Mouse (Mus musculus) spleen, postnatal 4 days (tissue): ENCODE data around the gene Ndufa1.
"Not testable (repeated sequence)": the region's sequence is repeated elsewhere in the genome, so short reads cannot be mapped to it uniquely, and the experiment has no call there.

Source experiments
- DNase-seq, 2 experiments: peaks; one replicate each; pipeline ENCODE4 v3.0.0; 2022; ENCODE audit warnings: low spot score in 2 of 2

Gene Ndufa1

GRCm38 (mm10) chrX:37191105-37191743 lies at the start of gene Ndufa1, which contains the start of gene Rnf113a1:
Gene Ndufa1 (minus strand): TSS chrX:37191163.
Gene Rnf113a1 (plus strand): TSS chrX:37191245.
- DNase-seq: peak; percentile 79 to 89

GRCm38 (mm10) chrX:37222158-37222557 lies 31.2 kb upstream of the Ndufa1 start, which contains the start of gene Rhox1:
Gene Rhox1 (minus strand): TSS chrX:37222258.
- DNase-seq: not testable (repeated sequence)

- no peak for DNase-seq
Observed at GRCm38 (mm10) chrX:37210941-37211340, 20.0 kb upstream of the Ndufa1 start, which contains the start of gene Gm9. Gene Gm9 (minus strand): TSS chrX:37211041.

GRCm38 (mm10) chrX:37198676-37199075 lies 7.7 kb upstream of the Ndufa1 start:
- no peak for DNase-seq

GRCm38 (mm10) chrX:37191744-37192379 lies 899 bp upstream of the Ndufa1 start:
- DNase-seq: no peak

- DNase-seq: no peak
Observed at GRCm38 (mm10) chrX:37190755-37191104, 233 bp downstream of the Ndufa1 start.

GRCm38 (mm10) chrX:37184401-37184800 lies 6.6 kb downstream of the Ndufa1 start:
- not testable (repeated sequence) for DNase-seq

GRCm38 (mm10) chrX:37168742-37169141 lies 22.2 kb downstream of the Ndufa1 start, which contains the start of gene Akap14:
Gene Akap14 (minus strand): TSS chrX:37168842.
- DNase-seq: no peak

GRCm38 (mm10) chrX:37167085-37167484 lies 23.9 kb downstream of the Ndufa1 start:
- DNase-seq: peak; percentile 22 to 67

GRCm38 (mm10) chrX:37163115-37163514 lies 27.8 kb downstream of the Ndufa1 start:
- DNase-seq: no peak

- DNase-seq: no peak
Observed at GRCm38 (mm10) chrX:37161169-37161568, 29.8 kb downstream of the Ndufa1 start.

GRCm38 (mm10) chrX:37157839-37158238 lies 33.1 kb downstream of the Ndufa1 start:
- DNase-seq: no peak

GRCm38 (mm10) chrX:37144954-37145353 lies 46.0 kb downstream of the Ndufa1 start:
- DNase-seq: peak in 1 of 2 experiments; percentile 32

GRCm38 (mm10) chrX:37144498-37144897 lies 46.5 kb downstream of the Ndufa1 start:
- DNase-seq: not testable (repeated sequence)

- no peak for DNase-seq
Observed at GRCm38 (mm10) chrX:37141732-37142131, 49.2 kb downstream of the Ndufa1 start.
